Mouse (Mus musculus) ovary, postnatal 10 days (tissue): ENCODE measurements around the gene Gata1.
"Not testable (repeated sequence)": the region's sequence is repeated elsewhere in the genome, so short reads cannot be mapped to it uniquely, and the experiment has no call there.

Experiments used
- DNase-seq: peaks from one replicate; pipeline ENCODE4 v3.0.0; 2022; ENCODE audit warnings: low spot score

Gene Gata1

GRCm38 (mm10) chrX:7966161-7966560 is 11.7 kb downstream of the Gata1 start:
- DNase-seq: no peak

- no peak for DNase-seq
These were observed 13.8 kb downstream of the Gata1 start for GRCm38 (mm10) chrX:7963829-7964626.

GRCm38 (mm10) chrX:7958868-7959267 is 19.0 kb downstream of the Gata1 start:
- DNase-seq: no peak

DNA sequence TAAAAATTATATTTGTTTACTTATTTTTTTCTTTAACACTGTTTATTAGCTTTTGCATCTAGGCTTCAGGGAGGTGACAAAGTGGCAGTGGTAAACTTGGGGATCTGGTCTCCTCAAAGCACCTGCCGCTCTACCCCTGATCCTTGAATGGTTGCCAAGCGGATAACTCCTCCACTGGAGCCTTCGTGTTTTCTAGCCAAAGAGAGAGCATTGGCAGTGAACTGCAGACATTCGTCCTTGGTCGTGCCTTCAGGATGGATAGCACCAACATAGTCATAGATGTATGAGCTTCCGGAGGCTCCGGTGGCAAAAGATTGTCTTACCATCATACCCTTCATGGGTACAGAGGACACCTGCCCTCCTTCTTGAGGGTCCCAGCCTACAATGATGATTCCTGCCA is 27.8 kb downstream of the Gata1 start:
- no peak for DNase-seq

- peak; percentile 66 for DNase-seq
These were observed 29.9 kb downstream of the Gata1 start for GRCm38 (mm10) chrX:7947900-7948492.

DNA sequence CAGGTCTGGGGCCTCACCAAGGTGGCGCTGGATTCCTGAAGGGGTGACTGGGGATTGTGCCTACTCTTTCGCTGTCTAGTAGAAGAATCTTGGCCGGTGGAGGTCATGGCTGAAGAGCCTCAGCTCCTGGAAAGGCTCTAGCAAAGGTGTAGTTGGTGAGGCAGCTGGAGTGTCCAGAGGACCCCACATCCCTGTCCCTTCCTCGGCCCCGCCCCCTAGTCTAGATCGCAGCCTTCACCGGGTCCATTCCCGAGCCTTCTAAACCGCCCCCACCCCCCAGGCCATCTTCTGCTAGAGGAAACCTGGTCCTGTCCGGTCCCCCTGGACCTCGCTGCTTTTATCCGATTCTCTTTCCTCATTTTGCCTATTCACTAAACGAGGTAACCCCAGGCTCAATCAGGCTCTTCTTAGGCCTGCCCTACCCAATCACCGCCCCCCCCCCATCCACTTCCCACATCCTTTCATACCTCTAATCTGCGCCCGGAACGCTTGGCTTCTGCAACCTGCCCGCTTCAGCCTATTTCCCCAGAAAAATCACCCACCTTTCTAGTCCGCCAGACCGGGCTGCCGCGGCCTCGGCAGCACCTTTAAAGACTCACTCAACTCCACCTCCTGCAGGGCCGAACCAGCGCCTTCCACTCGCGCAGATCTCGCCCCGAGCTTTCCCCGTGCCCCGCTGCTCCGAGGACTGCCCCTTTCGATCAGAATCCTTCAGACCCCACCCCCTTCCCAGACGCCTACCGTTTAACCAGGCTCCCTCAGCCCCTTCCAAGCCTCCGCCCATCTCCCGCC is 30.6 kb downstream of the Gata1 start, which contains the start of gene Hdac6:
Gene Hdac6, minus strand, starts transcription at position 782 of the 792 bp plus-strand sequence.
- DNase-seq: no peak

- no peak for DNase-seq
These were observed 32.3 kb downstream of the Gata1 start for GRCm38 (mm10) chrX:7945618-7946017.

GRCm38 (mm10) chrX:7937667-7938066 is 40.2 kb downstream of the Gata1 start:
- no peak for DNase-seq

DNA sequence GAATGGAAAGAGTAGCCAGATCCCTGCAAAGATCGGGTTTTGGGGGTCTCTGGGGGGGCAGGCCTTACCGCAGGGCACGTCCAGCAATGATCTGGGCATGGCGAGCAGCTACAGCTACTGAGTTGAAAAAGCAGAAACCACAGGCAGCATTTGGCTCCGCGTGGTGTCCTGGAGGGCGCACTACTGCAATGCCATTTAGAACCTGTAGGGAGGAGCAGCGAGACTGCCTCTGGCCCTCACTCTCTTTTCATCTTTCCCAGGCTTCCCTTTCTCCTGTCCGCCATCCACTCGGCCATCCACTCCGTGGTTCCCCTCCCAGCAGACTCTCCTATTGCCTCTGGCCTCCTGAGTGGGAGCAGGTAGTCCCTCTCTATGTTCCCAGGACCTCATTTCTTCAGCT is 41.0 kb downstream of the Gata1 start:
- no peak for DNase-seq

- DNase-seq: no peak
These were observed 49.5 kb downstream of the Gata1 start, which contains the start of gene Eras for GRCm38 (mm10) chrX:7928270-7928790. Gene Eras, minus strand, starts transcription at chrX:7928607.

DNA sequence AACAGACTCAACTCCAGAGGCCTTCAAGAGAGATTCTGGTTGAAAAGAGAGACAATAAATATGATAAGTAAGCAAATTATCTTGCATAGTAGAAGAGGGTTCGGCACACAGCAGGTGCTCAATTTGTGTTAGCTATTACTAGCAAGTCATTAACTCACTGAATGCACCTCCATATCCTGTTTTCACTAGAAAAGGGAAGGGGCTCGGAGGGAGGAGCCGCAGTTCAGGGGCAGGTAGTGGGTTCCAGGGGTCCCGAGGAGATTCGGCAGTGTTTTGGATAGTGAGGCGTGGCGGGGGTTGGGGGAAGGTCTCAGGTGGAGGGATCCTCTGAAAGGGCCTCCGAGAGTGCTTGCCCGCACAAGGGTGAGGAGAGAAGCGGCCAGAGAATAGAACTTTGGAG is 50.8 kb downstream of the Gata1 start:
- DNase-seq: no peak

DNA sequence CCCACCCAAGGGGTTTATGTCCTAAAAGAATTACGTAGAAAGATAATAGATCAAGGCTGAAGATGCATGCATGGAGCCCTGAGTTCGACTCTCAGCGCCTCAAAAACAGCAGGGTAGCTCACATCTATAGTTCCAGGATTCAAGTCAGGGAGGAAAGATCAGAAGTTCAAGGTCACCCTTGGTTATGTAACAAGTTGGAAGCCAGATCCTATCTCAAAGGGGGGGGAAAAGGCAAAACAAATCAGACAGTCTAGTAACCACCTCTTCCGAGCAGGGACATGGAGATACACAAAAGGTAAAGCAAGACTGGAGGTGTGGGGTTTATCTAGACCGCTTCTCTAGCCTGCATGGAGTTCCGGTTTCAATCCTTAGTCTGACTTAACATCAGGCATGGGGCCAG is 51.6 kb downstream of the Gata1 start:
- no peak for DNase-seq

DNA sequence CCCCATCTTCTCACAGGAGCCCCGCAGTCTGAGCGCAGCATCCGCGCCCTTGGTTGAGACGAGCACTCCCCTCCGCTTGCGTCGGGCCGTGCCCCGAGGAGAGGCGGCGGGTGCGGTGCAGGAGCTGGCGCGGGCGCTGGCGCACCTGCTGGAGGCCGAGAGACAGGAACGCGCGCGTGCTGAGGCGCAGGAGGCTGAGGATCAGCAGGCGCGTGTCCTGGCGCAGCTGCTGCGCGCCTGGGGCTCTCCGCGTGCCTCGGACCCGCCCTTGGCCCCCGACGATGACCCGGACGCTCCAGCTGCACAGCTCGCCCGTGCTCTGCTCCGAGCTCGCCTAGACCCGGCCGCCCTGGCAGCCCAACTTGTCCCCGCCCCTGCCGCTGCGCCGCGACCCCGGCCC is 55.8 kb downstream of the Gata1 start:
- no peak for DNase-seq

GRCm38 (mm10) chrX:7919601-7920383 is 58.1 kb downstream of the Gata1 start, which contains the start of gene Pcsk1n:
Gene Pcsk1n, plus strand, starts transcription at chrX:7919822.
- DNase-seq: no peak

DNA sequence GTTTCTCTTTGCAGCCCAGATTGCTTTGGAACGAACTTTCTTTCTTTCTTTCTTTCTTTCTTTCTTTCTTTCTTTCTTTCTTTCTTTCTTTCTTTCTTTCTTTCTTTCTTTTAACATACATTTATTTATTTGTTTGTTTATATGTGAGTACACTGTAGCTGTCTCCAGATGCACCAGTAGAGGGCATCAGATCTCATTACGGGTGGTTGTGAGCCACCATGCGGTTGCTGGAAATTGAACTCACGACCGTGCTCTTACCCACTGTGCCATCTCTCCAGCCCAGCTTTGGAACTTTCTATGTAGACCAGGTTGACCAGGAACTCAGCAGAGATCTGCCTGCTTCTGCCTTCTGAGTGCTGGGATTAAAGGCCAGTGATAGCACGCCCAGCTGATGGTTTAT is 59.9 kb downstream of the Gata1 start:
- not testable (repeated sequence) for DNase-seq

GRCm38 (mm10) chrX:7915669-7916068 is 62.2 kb downstream of the Gata1 start:
- DNase-seq: not testable (repeated sequence)

GRCm38 (mm10) chrX:7910473-7910872 is 67.4 kb downstream of the Gata1 start:
- no peak for DNase-seq
